Mouse (Mus musculus) embryonic fibroblast, embryonic 13.5 days (primary cell): ENCODE results near the gene Irf3. TPM values are rescaled to one million over a fixed set of nuclear protein-coding genes. Genes with fewer than 3 reads are reported as not detected.

Source experiments
- H3K27ac ChIP-seq: 2 replicates; pipeline ENCODE4 v1.5.1; 2012; ENCODE audit warnings: low read length, control low read depth, inconsistent platforms; ENCODE audit not compliant: insufficient read depth
- H3K4me1 ChIP-seq: 2 replicates; pipeline ENCODE4 v1.6.1; 2011; ENCODE audit warnings: low read length; ENCODE audit not compliant: control insufficient read depth, insufficient read depth
- H3K4me3 ChIP-seq: 2 replicates; pipeline ENCODE4 v1.5.1; 2011; ENCODE audit warnings: mild to moderate bottlenecking, control low read depth, low read length; ENCODE audit not compliant: insufficient read depth
- CTCF ChIP-seq: IDR thresholded peaks from 2 replicates; pipeline ENCODE4 v1.5.1; 2011; ENCODE audit warnings: mild to moderate bottlenecking, control low read depth, low read length, moderate library complexity, borderline replicate concordance; ENCODE audit not compliant: insufficient read depth
- POLR2A ChIP-seq: IDR thresholded peaks from 2 replicates; pipeline ENCODE4 v1.6.1; 2011; ENCODE audit warnings: low read depth, mild to moderate bottlenecking, control low read depth, low read length, moderate library complexity
- polyA plus RNA-seq: library from polyadenylated mRNA; stranded (reverse); fragments of >200 nt; gene quantifications from 2 replicates; pipeline ENCODE4 v1.2.4, GENCODE M21; 2011; ENCODE audit warnings: low read depth; ENCODE audit not compliant: missing spikeins, insufficient read length

Gene Irf3
- polyA plus RNA-seq, 1 experiment: 62.2 TPM

- no peak overlapping the region for H3K4me3 ChIP-seq
- no peaks in the 10 kb centered on the region for H3K4me1 ChIP-seq
- no peak overlapping the region for H3K27ac ChIP-seq
- TF ChIP-seq POLR2A (no peak), CTCF (no peak)
Observed at GRCm38 (mm10) chr7:44959281-44959680, 38.2 kb upstream of the Irf3 start.

GRCm38 (mm10) chr7:44959874-44960511 lies 37.5 kb upstream of the Irf3 start:
- no peak overlapping the region for H3K4me3 ChIP-seq
- H3K4me1 ChIP-seq: no peaks in the 10 kb centered on the region
- no peak for TF ChIP-seq CTCF
- no peak for TF ChIP-seq POLR2A
- H3K27ac ChIP-seq: no peak overlapping the region

- no peak for TF ChIP-seq POLR2A
- TF ChIP-seq CTCF: no peak
- no peaks in the 10 kb centered on the region for H3K4me1 ChIP-seq
- no peak overlapping the region for H3K4me3 ChIP-seq
- no peak overlapping the region for H3K27ac ChIP-seq
Observed at GRCm38 (mm10) chr7:44960512-44960910, 36.9 kb upstream of the Irf3 start.

GRCm38 (mm10) chr7:44962337-44962736 lies 35.1 kb upstream of the Irf3 start:
- H3K27ac ChIP-seq: no peak overlapping the region
- H3K4me3 ChIP-seq: no peak overlapping the region
- no peaks in the 10 kb centered on the region for H3K4me1 ChIP-seq
- TF ChIP-seq CTCF: no peak
- no peak for TF ChIP-seq POLR2A

GRCm38 (mm10) chr7:44962831-44963230 lies 34.6 kb upstream of the Irf3 start:
- TF ChIP-seq POLR2A: no peak
- TF ChIP-seq CTCF: no peak
- no peak overlapping the region for H3K27ac ChIP-seq
- H3K4me1 ChIP-seq: no peaks in the 10 kb centered on the region
- H3K4me3 ChIP-seq: no peak overlapping the region

- Histone ChIP-seq H3K4me3 (no peak overlapping the region), H3K27ac (no peak overlapping the region), H3K4me1 (no peaks in the 10 kb centered on the region)
- TF ChIP-seq CTCF: no peak
Observed at GRCm38 (mm10) chr7:44964990-44965389, 32.5 kb upstream of the Irf3 start.

GRCm38 (mm10) chr7:44965975-44966374 lies 31.5 kb upstream of the Irf3 start:
- TF ChIP-seq CTCF (peak; percentile 30; the same call in 1 of the 2 replicates), POLR2A (no peak)
- peaks cover 4% of the 10 kb centered on the region; the same call in 1 of the 2 replicates for H3K4me1 ChIP-seq
- no peak overlapping the region for H3K4me3 ChIP-seq
- H3K27ac ChIP-seq: no peak overlapping the region

- no peak overlapping the region for H3K27ac ChIP-seq
- H3K4me3 ChIP-seq: no peak overlapping the region
- H3K4me1 ChIP-seq: peaks cover 6% of the 10 kb centered on the region; the same call in 1 of the 2 replicates
- TF ChIP-seq POLR2A: no peak
- TF ChIP-seq CTCF: no peak
Observed at GRCm38 (mm10) chr7:44966638-44967037, 30.8 kb upstream of the Irf3 start.

GRCm38 (mm10) chr7:44970231-44970691 lies 27.2 kb upstream of the Irf3 start:
- TF ChIP-seq CTCF (no peak), POLR2A (peak; percentile 65)
- Histone ChIP-seq H3K27ac (no peak overlapping the region), H3K4me3 (peak overlapping the region; percentile 13)

GRCm38 (mm10) chr7:44971142-44971541 lies 26.3 kb upstream of the Irf3 start:
- no peak overlapping the region for H3K27ac ChIP-seq
- no peak overlapping the region for H3K4me3 ChIP-seq
- peaks cover 6% of the 10 kb centered on the region for H3K4me1 ChIP-seq
- TF ChIP-seq CTCF (no peak), POLR2A (no peak)

More at GRCm38 (mm10) chr7:44970231-44970691, 27.2 kb upstream of the Irf3 start:
- peaks cover 6% of the 10 kb centered on the region for H3K4me1 ChIP-seq
